Mouse (Mus musculus) CH12.LX (cell line): Measurements from ENCODE around the gene Tkt. TPM values are rescaled to one million over a fixed set of nuclear protein-coding genes. Genes with fewer than 3 reads are reported as not detected.

Experiments
- DNase-seq: peaks from one replicate; pipeline ENCODE4 v3.0.0-alpha.2; 2013; ENCODE audit errors: extremely low read depth
- H3K27ac ChIP-seq: 2 replicates; pipeline ENCODE4 v1.5.1; 2012; ENCODE audit warnings: low read depth, mild to moderate bottlenecking, control low read depth, moderate library complexity; ENCODE audit not compliant: insufficient read depth
- H3K27me3 ChIP-seq: replicated peaks from 2 replicates; pipeline ENCODE3; 2012; ENCODE audit warnings: inconsistent platforms
- H3K36me3 ChIP-seq, 2 experiments: replicated peaks in 1 of 2; 2 replicates each; pipeline versions ENCODE3 to v1.6.1; 2012; ENCODE audit warnings: inconsistent platforms in 1 of 2, low read length in 1 of 2, mild to moderate bottlenecking in 1 of 2, mixed read lengths in 1 of 2, moderate library complexity in 1 of 2; ENCODE audit not compliant: control insufficient read depth in 1 of 2, insufficient read depth in 1 of 2
- H3K4me1 ChIP-seq, 2 experiments: 2 replicates each; pipeline ENCODE4 v1.6.1; 2012; ENCODE audit warnings: inconsistent platforms in 1 of 2, moderate library complexity in 1 of 2; ENCODE audit not compliant: insufficient read depth in 2 of 2, control insufficient read depth in 1 of 2
- H3K4me2 ChIP-seq: 2 replicates; pipeline ENCODE4 v1.6.1; 2012; ENCODE audit warnings: low read depth, mild to moderate bottlenecking, control low read depth; ENCODE audit not compliant: poor library complexity, insufficient read depth, severe bottlenecking
- H3K4me3 ChIP-seq, 3 experiments: fragments of 150-350 bp in 1 of 3; sonication (generic) in 1 of 3; replicated peaks in 1 of 3; 2 replicates each; pipeline versions ENCODE3 to v1.5.1; 2011 to 2012; ENCODE audit warnings: low read depth in 2 of 3, low read length in 2 of 3, mild to moderate bottlenecking in 2 of 3, moderate library complexity in 2 of 3, control low read depth in 1 of 3, improper control_type of control experiment in 1 of 3, inconsistent platforms in 1 of 3, mixed read lengths in 1 of 3; ENCODE audit not compliant: poor library complexity in 1 of 3
- H3K79me2 ChIP-seq: replicated peaks from 2 replicates; pipeline ENCODE4 v1.6.1; 2012; ENCODE audit warnings: mild to moderate bottlenecking, moderate library complexity; ENCODE audit not compliant: control insufficient read depth, poor library complexity, insufficient read depth, severe bottlenecking; ENCODE audit errors: extremely low read depth
- H3K9ac ChIP-seq: 2 replicates; pipeline ENCODE4 v1.6.1; 2012; ENCODE audit warnings: low read depth, mild to moderate bottlenecking, control low read depth, moderate library complexity; ENCODE audit not compliant: insufficient read depth
- H3K9me3 ChIP-seq: replicated peaks from 2 replicates; pipeline ENCODE3; 2012; ENCODE audit warnings: low read length, inconsistent platforms, mixed read lengths
- ELF1 ChIP-seq: IDR thresholded peaks from 2 replicates; pipeline ENCODE4 v1.6.1; 2014; ENCODE audit warnings: low read depth, mild to moderate bottlenecking, inconsistent platforms, low read length, improper control_type of control experiment
- EP300 ChIP-seq: IDR thresholded peaks from 2 replicates; pipeline ENCODE4 v1.6.1; 2011; ENCODE audit warnings: low read length, improper control_type of control experiment
- GABPA ChIP-seq: IDR thresholded peaks from 2 replicates; pipeline ENCODE4 v1.6.1; 2012; ENCODE audit warnings: low read depth, low read length, improper control_type of control experiment, inconsistent platforms; ENCODE audit not compliant: insufficient replicate concordance
- JUN ChIP-seq: IDR thresholded peaks from 2 replicates; pipeline ENCODE4 v1.6.1; 2011; ENCODE audit warnings: low read depth, mild to moderate bottlenecking, low read length, improper control_type of control experiment, moderate library complexity; ENCODE audit not compliant: insufficient read depth
- MYC ChIP-seq: IDR thresholded peaks from 2 replicates; pipeline ENCODE4 v1.6.1; 2011; ENCODE audit warnings: low read depth, mild to moderate bottlenecking, improper control_type of control experiment, low read length
- NELFE ChIP-seq: IDR thresholded peaks from 2 replicates; pipeline ENCODE4 v1.6.1; 2011; ENCODE audit warnings: low read depth, low read length, improper control_type of control experiment
- POLR2AphosphoS2 ChIP-seq: IDR thresholded peaks from 2 replicates; pipeline ENCODE4 v1.6.1; 2011; ENCODE audit warnings: low read depth, low read length, improper control_type of control experiment
- TBP ChIP-seq: conservative IDR thresholded peaks from 2 replicates; pipeline ENCODE4 v1.6.1; 2011; ENCODE audit warnings: low read depth, low read length, improper control_type of control experiment
- dilution Hi-C: fragments of 300-500 bp; cut with MboI; formaldehyde crosslinking; loops from 2 replicates; pipeline ENCODE4 v1.14.3; 2020; ENCODE audit warnings: low sequenced_read_pairs; ENCODE audit not compliant: extremely low pct_unique_long_range_greater_than_20kb, extremely low pct_ligation_motif_present
- in situ Hi-C: fragments of 300-500 bp; cut with MboI; formaldehyde crosslinking; loops from 3 replicates; pipeline ENCODE4 v1.14.3; 2019; ENCODE audit warnings: low sequenced_read_pairs, low pct_ligation_motif_present, low pct_unique_long_range_greater_than_20kb, mixed read lengths
- polyA plus RNA-seq: library from polyadenylated mRNA; unstranded; fragments of >175 nt; gene quantifications from 2 replicates; pipeline ENCODE4 v1.2.1, GENCODE M21; 2012; ENCODE audit warnings: low read depth; ENCODE audit not compliant: insufficient read length
- total RNA-seq, 2 experiments: library from RNA; depleted of rRNA; stranded (reverse); fragments of 300-350 nt in 1 of 2; fragments of >200 nt in 1 of 2; gene quantifications; 2 replicates each; pipeline ENCODE4 v1.2.3; 2012 to 2014

Gene Tkt
- total and polyA plus RNA-seq, 3 experiments = 450 to 837 (median 456) TPM

DNA sequence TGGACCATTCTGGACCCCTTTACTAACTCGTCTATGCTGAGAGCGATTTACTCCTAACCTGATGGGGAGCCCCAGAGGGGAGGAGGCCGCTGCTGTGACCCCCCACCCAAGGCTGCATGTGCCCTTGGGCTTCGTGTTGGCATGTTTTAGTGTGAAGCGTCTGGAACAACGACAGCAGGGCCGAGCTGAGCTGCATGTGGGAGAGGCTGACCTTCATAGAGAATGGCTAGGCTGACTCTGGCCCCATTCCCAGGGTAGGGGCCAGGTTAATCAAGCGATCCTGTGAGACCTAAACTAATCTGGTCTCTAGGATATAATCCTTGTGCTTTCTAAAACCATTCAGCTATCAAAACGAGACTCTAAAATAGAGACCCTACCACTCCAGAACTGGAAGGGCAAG, 9.6 kb downstream of the Tkt start:
- Histone ChIP-seq H3K27ac (no peak overlapping the region), H3K4me2 (no peak overlapping the region), H3K4me1 (peaks cover 4 to 48% of the 10 kb centered on the region in 2 experiments), H3K79me2 (peaks cover 51% of the 10 kb centered on the region), H3K36me3 (peaks cover 50 to 94% of the 10 kb centered on the region in 2 experiments), H3K4me3 (no peak overlapping the region), H3K27me3 (no peaks in the 10 kb centered on the region), H3K9me3 (no peaks in the 10 kb centered on the region), H3K9ac (no peak overlapping the region)
- dilution Hi-C loops = no loop called here
- no peak for DNase-seq
- in situ Hi-C loops = no loop called here
- no peak for TF ChIP-seq GABPA
- TF ChIP-seq EP300 = no peak
- no peak for TF ChIP-seq JUN
- no peak for TF ChIP-seq NELFE
- TF ChIP-seq POLR2AphosphoS2 = no peak
- no peak for TF ChIP-seq ELF1

DNA sequence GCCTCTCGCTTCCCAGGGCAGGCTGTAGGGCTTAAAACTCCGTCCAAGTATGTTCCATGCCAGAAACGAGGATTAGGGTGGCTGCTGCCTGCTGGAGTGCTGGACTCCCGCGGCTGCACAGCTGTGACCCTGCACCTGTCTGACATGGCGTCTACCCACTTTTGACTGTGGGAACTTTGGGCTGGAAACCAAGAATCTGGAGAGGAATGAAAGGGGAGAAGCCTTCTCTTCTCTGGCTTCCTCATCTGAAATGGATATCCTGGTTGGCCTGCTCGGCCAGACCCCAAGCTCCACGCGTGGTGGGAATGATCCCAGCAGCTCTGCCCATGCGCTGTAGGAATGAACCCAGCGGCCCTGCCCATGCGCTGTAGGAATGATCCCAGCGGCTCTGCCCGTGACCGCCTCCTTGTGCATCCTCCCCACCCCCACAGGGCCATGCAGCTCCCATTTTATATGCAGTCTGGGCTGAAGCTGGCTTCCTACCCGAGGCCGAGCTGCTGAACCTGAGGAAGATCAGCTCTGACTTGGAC, 11.2 kb downstream of the Tkt start:
- H3K79me2 ChIP-seq = peaks cover 35% of the 10 kb centered on the region
- H3K36me3 ChIP-seq = peaks cover 50 to 93% of the 10 kb centered on the region in 2 experiments
- no peak for DNase-seq
- dilution Hi-C loops (no loop called here), in situ Hi-C loops (no loop called here)
- no peak overlapping the region for H3K4me3 ChIP-seq
- H3K27me3 ChIP-seq = no peaks in the 10 kb centered on the region
- H3K4me1 ChIP-seq = peaks cover 4 to 44% of the 10 kb centered on the region in 2 experiments
- H3K9ac ChIP-seq = no peak overlapping the region
- no peak for TF ChIP-seq MYC
- no peak overlapping the region for H3K27ac ChIP-seq
- no peaks in the 10 kb centered on the region for H3K9me3 ChIP-seq
- no peak overlapping the region for H3K4me2 ChIP-seq

DNA sequence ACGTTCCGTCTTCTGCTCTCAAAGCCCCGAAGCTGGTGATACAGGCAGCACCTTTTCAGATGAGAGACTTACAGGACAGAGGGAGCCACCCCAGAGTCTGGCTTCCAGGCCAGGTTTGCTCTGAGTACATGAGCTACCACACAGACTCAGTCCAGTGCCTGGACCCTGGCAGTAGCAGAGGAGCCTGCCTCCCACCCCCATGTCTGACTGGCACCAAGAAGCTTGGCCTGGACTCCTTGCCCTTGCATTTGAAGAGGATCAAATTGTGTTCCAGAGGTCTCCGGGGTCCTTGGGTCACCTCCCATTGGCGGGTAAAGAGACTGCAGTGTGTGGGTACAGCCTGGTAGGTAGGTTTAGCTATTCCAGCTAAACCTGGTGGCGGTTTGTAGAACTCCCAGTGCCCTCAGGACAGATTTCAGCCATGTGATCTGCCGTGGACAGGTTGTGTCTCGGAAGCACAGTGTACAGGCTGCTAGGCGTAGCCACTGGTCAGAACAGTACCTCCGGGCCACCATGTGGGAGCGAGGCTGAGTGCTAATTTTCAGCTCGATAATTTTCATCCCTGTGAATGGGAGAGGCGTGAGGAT, 12.7 kb downstream of the Tkt start:
- in situ Hi-C loops = no loop called here
- H3K27me3 ChIP-seq = no peaks in the 10 kb centered on the region
- no peak overlapping the region for H3K4me3 ChIP-seq
- no peak overlapping the region for H3K9ac ChIP-seq
- H3K79me2 ChIP-seq = peaks cover 19% of the 10 kb centered on the region
- dilution Hi-C loops = no loop called here
- no peaks in the 10 kb centered on the region for H3K9me3 ChIP-seq
- H3K36me3 ChIP-seq = peaks cover 65 to 94% of the 10 kb centered on the region in 2 experiments
- no peak for DNase-seq
- H3K4me1 ChIP-seq = peaks cover 4 to 38% of the 10 kb centered on the region in 2 experiments
- no peak overlapping the region for H3K4me2 ChIP-seq
- TF ChIP-seq TBP = no peak
- TF ChIP-seq ELF1 = no peak
- H3K27ac ChIP-seq = no peak overlapping the region
